ENCODE assay signal across 9 mouse cellular contexts in genomic region chr4:152285505-152285904, GRCm38 (mm10). TPM values are rescaled to one million over a fixed set of nuclear protein-coding genes. Genes with fewer than 3 reads are reported as not detected.
A peak's percentile ranks its signal among the peaks of the same experiment; 100 is the strongest.
DNase-seq lines count a peak whose midpoint lies in the region; ATAC-seq and TF ChIP-seq lines count a peak whose summit lies in the region.
"Had no signal": no experiment of that assay in that cellular context is flagged by ENCODE, and none has a peak within 500 bp of the region (broad histone marks: within the 10 kb centered on the region; RNA-seq: fewer than 3 reads in every experiment).

No protein-coding gene starts in this region.

- H3K4me3 ChIP-seq in cerebellum, adult 2 months (replicated peaks; ENCODE audit: insufficient read depth, low read depth, low read length): no peak overlapping the region

- DNase-seq in left cerebral cortex, adult 18-20 months (ENCODE audit: low spot score in 2 of 2): peak; percentile 61 to 65
- DNase-seq in left cerebral cortex, adult 11 months (ENCODE audit: low spot score): no peak
- DNase-seq in MN1 (ENCODE audit: low spot score): peak; percentile 92
- peak; percentile 86 to 89 for DNase-seq in cerebellum, adult 2 months
- DNase-seq in heart, postnatal 36 days: peak; percentile 66 to 75
- peak; percentile 74 for DNase-seq in lung, postnatal 10 days
- DNase-seq in thymus, postnatal 14 days: peak; percentile 44

- H3K4me1 ChIP-seq in cerebellum, adult 2 months (ENCODE audit: control insufficient read depth, insufficient read depth, low read length): peaks cover 20% of the 10 kb centered on the region

- H3K27ac ChIP-seq in cerebellum, adult 2 months (ENCODE audit: insufficient read depth, low read length): no peak overlapping the region
- H3K27ac ChIP-seq: limb, embryonic 15.5 days had no signal

- TF ChIP-seq POLR2A in cerebellum, adult 2 months (IDR thresholded peaks at IDR 0.05; ENCODE audit: borderline replicate concordance, insufficient read depth, low read length): no peak

- WGBS in cerebellum, adult 2 months: 7% methylated on average over 10 of the region's 10 CpGs

- H3K27me3 ChIP-seq in cerebellum, adult 2 months (ENCODE audit: control insufficient read depth, insufficient read depth, low read length): no peaks in the 10 kb centered on the region

- peak; percentile 79 for TF ChIP-seq CTCF in cerebellum, adult 2 months (IDR thresholded peaks at IDR 0.05; ENCODE audit: borderline replicate concordance, insufficient read depth, low read depth, low read length)

- intact Hi-C loops in heart, postnatal 36 days (cut with DNase I): loop anchor here (1.0 kb wide), 2 partner anchors 71 to 113 kb away; no protein-coding TSS in a partner anchor

- ATAC-seq in inflammation-experienced regulatory T-cells, adult 6 months: no peak

RNA-seq across cellular contexts. Expression of gene Hes3, which starts 6.0 kb away (rescaled TPM):
- total RNA-seq in left cerebral cortex, adult 18-20 months (2021): not detected
- 55.1 and 62.7 TPM in 2 replicates for polyA plus RNA-seq in cerebellum, adult 2 months (2012; rRNA removed)
- total RNA-seq in heart, postnatal 36 days (2021): not detected
- polyA plus RNA-seq in inflammation-experienced regulatory T-cells, adult 6 months (2017; shearing (Covaris generic)): not detected
- polyA plus RNA-seq: limb, embryonic 15.5 days had no signal

RNA-seq across cellular contexts. Expression of gene Gpr153, which starts 11.5 kb away (rescaled TPM):
- total RNA-seq in left cerebral cortex, adult 18-20 months (2021): 10 to 100 TPM; 26.8 to 33.4 TPM
- 29.9 and 31.4 TPM in 2 replicates for polyA plus RNA-seq in cerebellum, adult 2 months (2012; rRNA removed)
- total RNA-seq in heart, postnatal 36 days (2021): 10 to 100 TPM; 10.7 to 14.0 TPM
- polyA plus RNA-seq in inflammation-experienced regulatory T-cells, adult 6 months (2017; shearing (Covaris generic)): under 1 TPM in 1 of 3 experiments, not detected in 2; 0.15 TPM

RNA-seq across cellular contexts. Expression of gene Icmt, which starts 11.5 kb away (rescaled TPM):
- 10 to 100 TPM; 49.8 to 58.4 TPM for total RNA-seq in left cerebral cortex, adult 18-20 months (2021)
- 160 and 188 TPM in 2 replicates for polyA plus RNA-seq in cerebellum, adult 2 months (2012; rRNA removed)
- total RNA-seq in heart, postnatal 36 days (2021): 10 to 100 TPM; 25.4 to 25.8 TPM
- 1 to 10 TPM; 5.1 to 8.8 (median 7.1) TPM for polyA plus RNA-seq in inflammation-experienced regulatory T-cells, adult 6 months (2017; shearing (Covaris generic))

RNA-seq across cellular contexts. Expression of gene Rnf207, which starts 33.3 kb away (rescaled TPM):
- total RNA-seq in left cerebral cortex, adult 18-20 months (2021): 10 to 100 TPM; 18.9 to 20.8 TPM
- polyA plus RNA-seq in cerebellum, adult 2 months (2012; rRNA removed): 7.2 and 11.8 TPM in 2 replicates
- total RNA-seq in heart, postnatal 36 days (2021): 10 to 100 TPM; 50.2 to 68.0 TPM
- polyA plus RNA-seq in inflammation-experienced regulatory T-cells, adult 6 months (2017; shearing (Covaris generic)): not detected

RNA-seq across cellular contexts. Expression of gene Rpl22, which starts 40.0 kb away (rescaled TPM):
- total RNA-seq in left cerebral cortex, adult 18-20 months (2021): 100 to 1,000 TPM; 162 to 191 TPM
- 162 and 187 TPM in 2 replicates for polyA plus RNA-seq in cerebellum, adult 2 months (2012; rRNA removed)
- 100 to 1,000 TPM; 276 to 293 TPM for total RNA-seq in heart, postnatal 36 days (2021)
- polyA plus RNA-seq in inflammation-experienced regulatory T-cells, adult 6 months (2017; shearing (Covaris generic)): 1,000 to 10,000 TPM in 1 of 3 experiments, 100 to 1,000 TPM in 2; 752 to 1,062 (median 960) TPM
